Mouse (Mus musculus) naive thymus-derived CD4-positive, alpha-beta T cell, adult 5 months (primary cell): ENCODE results near the gene Grrp1. TPM values are rescaled to one million over a fixed set of nuclear protein-coding genes. Genes with fewer than 3 reads are reported as not detected.

Source experiments
- polyA plus RNA-seq: library from polyadenylated mRNA; unstranded; fragments of 100-300 nt; shearing (Covaris generic); gene quantifications from one replicate; pipeline ENCODE4 v1.2.1, GENCODE M21; 2017

Grrp1 gene
- polyA plus RNA-seq = not detected

DNA sequence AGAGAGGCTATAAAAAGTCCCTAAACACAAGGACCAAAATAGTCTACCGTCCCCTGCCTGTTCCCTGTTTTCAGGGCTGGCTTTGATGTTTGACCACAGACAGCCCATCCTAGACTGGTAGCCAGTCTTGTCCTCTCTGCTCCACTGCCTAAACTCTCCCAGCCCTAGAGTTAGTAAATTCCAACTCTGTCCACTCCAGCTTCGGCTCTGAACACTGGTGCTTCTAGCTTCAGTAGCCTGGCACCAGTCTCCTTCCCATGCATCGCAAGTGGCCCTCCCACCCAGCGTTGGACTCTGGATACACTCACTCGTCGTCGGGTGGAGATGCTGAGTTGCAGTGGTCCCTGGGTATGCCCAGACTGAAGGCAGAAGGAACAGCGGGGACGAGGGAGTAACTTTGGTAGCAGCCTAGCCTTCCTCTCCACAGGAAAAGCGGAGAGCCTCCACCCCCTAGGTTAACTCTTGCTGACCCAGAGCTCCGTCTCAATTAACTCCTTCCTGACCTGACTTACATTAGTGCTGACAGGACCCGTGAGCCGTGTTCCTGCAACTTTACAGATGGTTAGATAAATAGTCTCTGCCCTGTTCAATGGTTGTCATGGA lies at the start of gene Grrp1:
Gene Grrp1, minus strand, starts transcription at position 385 of the 603 bp plus-strand sequence.

DNA sequence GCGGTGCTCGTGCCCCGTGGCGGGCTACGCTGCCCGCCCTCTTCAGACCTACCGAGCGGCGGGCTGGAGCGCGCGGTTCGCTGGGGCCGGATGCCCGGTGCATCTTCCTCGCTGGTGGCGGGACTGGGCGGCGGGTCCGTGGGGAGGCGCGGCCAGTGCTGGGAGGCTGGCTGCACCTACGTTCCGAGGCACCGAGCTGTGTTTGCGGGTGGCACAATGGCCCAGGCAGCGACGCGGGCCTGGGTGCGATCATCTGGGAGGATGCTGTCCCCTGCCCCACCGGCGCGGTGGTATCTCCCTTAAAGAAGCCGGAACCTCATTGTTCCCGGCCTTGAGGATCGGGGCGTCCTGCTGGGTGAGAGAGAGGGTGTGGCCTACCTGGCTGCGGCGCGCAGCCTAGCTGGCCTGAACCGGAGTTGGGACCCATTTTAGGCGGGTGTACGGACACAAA lies 33.7 kb upstream of the Grrp1 start, which contains the start of gene Pdik1l:
Gene Pdik1l, minus strand, starts transcription at position 321 of the 451 bp plus-strand sequence.

GRCm38 (mm10) chr4:134246719-134247258 lies 7.1 kb downstream of the Grrp1 start, which contains the start of gene Gm30191:
Gm30191 (plus strand) TSS chr4:134246935.

DNA sequence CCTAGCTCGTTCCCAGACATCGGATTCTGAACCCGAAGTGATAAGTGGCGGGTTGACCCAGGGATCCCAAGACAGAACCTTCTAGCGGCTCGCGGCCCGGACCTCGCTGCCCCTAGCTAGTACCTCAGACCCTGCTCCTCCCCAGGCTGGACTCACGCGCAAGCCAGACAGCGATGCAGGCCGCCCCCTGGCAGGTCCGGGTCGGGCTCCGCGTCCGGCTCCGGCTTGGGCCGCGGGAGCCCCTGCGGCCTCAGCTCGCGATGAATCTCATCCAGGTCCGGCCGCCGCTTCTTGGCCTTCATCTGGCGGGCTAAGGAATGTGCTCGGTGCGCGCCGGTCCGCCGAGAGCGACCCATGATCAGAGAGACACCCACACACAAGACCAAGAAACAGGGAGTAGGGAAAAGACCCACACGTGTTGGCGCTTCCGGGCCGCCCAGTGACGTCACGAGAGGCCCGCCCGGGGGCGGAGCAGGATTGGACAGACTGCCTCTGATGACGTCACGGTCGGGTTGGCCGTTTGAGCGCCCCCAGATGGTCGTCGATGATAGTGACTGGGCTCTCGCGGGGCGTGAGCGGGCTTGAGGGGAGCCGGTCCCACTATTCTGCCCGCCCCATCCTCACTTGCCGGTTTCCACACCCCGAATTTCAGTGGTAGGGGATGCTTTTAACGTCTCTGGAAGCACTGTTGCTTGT lies 8.6 kb downstream of the Grrp1 start, which contains the start of gene Zfp593:
Gene Zfp593, minus strand, starts transcription at position 445 of the 696 bp plus-strand sequence.

DNA sequence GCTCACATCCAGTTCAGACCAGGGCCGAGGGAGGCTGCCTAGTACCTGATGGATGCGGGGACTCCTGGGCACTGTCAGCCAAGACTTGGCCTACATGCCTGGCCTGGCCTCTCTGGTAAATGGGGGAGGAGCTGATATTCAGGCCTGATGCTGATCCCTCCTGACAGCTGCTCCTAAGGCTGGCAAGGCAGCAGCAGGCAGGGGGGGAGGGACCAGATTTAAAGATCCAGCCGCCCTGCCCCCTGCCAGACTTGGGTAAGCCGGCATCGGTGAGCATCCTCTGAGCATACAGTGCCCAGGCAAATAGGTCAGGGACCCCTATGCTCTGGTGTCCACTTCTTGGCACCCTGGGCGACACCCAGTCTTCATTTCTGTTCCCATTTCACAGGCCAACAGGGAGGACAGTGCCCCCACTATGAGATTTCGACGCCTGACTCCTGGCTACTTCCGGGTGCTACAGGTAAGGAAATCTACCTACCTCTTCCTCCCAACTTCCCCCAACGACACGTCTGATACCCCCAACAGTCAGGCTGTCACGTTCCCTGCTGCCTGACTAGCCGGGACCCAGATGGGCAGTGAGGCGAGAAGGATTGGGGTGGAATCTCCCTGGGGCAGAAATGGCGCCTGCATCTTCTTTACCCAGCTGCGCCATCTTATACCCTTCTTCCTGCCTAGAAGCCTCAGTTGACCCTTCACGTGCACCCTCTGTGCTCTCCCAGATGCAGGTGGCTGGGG lies 10.2 kb downstream of the Grrp1 start, which contains the start of gene E130218I03Rik:
Gene E130218I03Rik, plus strand, starts transcription at position 147 of the 735 bp plus-strand sequence.

DNA sequence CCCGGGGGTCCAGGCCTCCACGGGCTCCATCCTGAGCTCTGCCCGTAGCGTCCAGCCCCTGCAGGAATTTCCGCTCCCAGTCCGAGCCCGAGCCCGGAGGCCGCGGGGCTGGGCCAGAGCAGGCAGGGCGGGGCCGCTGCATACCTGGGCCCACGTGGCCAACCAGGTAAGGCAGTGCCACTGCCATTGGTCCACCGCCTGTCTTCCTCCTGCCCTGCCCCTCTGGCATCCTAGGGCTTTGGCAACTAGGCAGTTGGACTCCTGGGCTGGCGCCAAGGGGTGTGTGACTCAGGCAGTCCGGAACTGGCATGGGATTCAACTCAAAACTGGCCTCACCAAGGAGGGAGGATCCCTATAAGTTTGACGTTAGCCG lies 15.6 kb downstream of the Grrp1 start, which contains the start of gene Cnksr1:
Gene Cnksr1, minus strand, starts transcription at position 121 of the 373 bp plus-strand sequence.

DNA sequence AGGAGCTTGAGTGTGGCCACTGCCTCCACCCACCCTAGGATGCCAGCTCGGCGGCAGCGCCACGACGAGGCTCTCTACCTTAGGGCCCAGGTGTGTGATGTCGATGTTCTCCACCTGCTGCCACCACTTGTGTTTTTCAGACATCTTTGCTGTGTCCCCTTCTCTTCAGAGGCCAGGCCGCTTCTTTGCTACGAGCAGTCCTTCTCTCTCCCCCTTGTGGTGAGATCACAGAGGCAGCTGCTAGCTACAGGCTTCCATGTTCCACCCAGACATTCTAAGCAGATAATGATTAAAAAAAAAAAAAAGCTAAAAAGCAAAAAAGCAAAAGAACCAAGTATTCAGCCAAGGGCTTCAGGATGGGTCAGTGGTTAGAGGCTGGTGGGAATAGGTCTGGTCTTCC lies 26.7 kb downstream of the Grrp1 start, which contains the start of gene Catsper4:
Gene Catsper4, minus strand, starts transcription at position 190 of the 400 bp plus-strand sequence.

DNA sequence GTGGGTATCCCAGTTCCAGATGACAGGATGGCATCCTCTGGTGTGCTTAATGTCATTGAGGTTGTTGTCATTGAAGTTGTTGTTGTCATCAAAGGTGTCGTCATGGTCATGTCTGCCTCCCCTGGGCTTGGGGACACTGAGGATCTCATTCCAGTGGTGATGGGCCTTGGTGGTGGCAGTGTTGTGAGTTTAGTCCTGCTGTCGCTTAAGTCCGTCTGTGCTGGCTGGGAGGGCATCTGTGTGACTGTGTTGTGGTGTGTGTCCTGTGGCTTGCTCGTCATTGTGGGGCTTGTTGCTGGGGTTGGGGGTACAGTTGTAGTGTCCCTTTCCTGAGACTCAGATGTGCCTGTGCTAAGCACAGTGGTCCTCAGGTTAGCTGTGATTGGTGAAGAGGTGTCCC lies 51.0 kb downstream of the Grrp1 start, which contains the start of gene Gm7534:
Gene Gm7534, minus strand, starts transcription at position 101 of the 400 bp plus-strand sequence.

Other genes starting within 250 kb of the Grrp1 start
- gene Lin28a, start 235.3 kb downstream of the Grrp1 start, polyA plus RNA-seq = not detected
- not detected for gene Zfp683, start 200.3 kb downstream of the Grrp1 start, polyA plus RNA-seq
- 9.1 TPM for gene Crybg2, start 193.3 kb downstream of the Grrp1 start, polyA plus RNA-seq
- gene Cd52, start 159.0 kb downstream of the Grrp1 start, polyA plus RNA-seq = 1,142 TPM
- gene Ubxn11, start 151.5 kb downstream of the Grrp1 start, polyA plus RNA-seq = 99.9 TPM
- 821 TPM for gene Sh3bgrl3, start 125.3 kb downstream of the Grrp1 start, polyA plus RNA-seq
- 31.3 TPM for gene Cep85, start 67.0 kb downstream of the Grrp1 start, polyA plus RNA-seq
- gene Gm7534, start 51.1 kb downstream of the Grrp1 start, polyA plus RNA-seq = not detected
- not detected for gene Catsper4, start 26.7 kb downstream of the Grrp1 start, polyA plus RNA-seq
- not detected for gene Cnksr1, start 15.7 kb downstream of the Grrp1 start, polyA plus RNA-seq
- 1.6 TPM for gene E130218I03Rik, start 10.4 kb downstream of the Grrp1 start, polyA plus RNA-seq
- 24.3 TPM for gene Zfp593, start 8.5 kb downstream of the Grrp1 start, polyA plus RNA-seq
- not detected for gene Gm30191, start 7.2 kb downstream of the Grrp1 start, polyA plus RNA-seq
- gene Pdik1l, start 33.8 kb upstream of the Grrp1 start, polyA plus RNA-seq = 11.5 TPM
- not detected for gene Trim63, start 61.0 kb upstream of the Grrp1 start, polyA plus RNA-seq
- gene Slc30a2, start 89.1 kb upstream of the Grrp1 start, polyA plus RNA-seq = not detected
- gene Extl1, start 129.7 kb upstream of the Grrp1 start, polyA plus RNA-seq = not detected
- gene Pafah2, start 142.2 kb upstream of the Grrp1 start, polyA plus RNA-seq = 1.9 TPM
- 91.3 TPM for gene Stmn1, start 214.2 kb upstream of the Grrp1 start, polyA plus RNA-seq
- gene Paqr7, start 242.6 kb upstream of the Grrp1 start, polyA plus RNA-seq = 9.7 TPM